Mouse (Mus musculus) liver, embryonic 16.5 days (tissue): ENCODE results near the gene Ndufs8. TPM values are rescaled to one million over a fixed set of nuclear protein-coding genes. Genes with fewer than 3 reads are reported as not detected.

Experiments used
- ATAC-seq: fragments of 200-750 bp; cut with Nextera tagmentation; 2 replicates; pipeline ENCODE4 v1.8.0; 2017; ENCODE audit warnings: low read depth, mild to moderate bottlenecking, moderate number of reproducible peaks, moderate library complexity
- H3K27ac ChIP-seq: fragments of 300-500 bp; sonication (generic); 2 replicates; pipeline ENCODE4 v1.5.1; 2014; ENCODE audit warnings: mild to moderate bottlenecking, low read length
- H3K27me3 ChIP-seq: fragments of 300-500 bp; sonication (generic); 2 replicates; pipeline ENCODE4 v1.6.1; 2014; ENCODE audit warnings: low read depth, low read length, mixed read lengths; ENCODE audit not compliant: control insufficient read depth, insufficient read depth
- H3K36me3 ChIP-seq: fragments of 300-500 bp; sonication (generic); 2 replicates; pipeline ENCODE4 v1.6.1; 2014; ENCODE audit warnings: mild to moderate bottlenecking; ENCODE audit not compliant: control insufficient read depth, insufficient read depth
- H3K4me1 ChIP-seq: fragments of 300-500 bp; sonication (generic); 2 replicates; pipeline ENCODE4 v1.6.1; 2014; ENCODE audit warnings: low read depth, low read length, mixed read lengths; ENCODE audit not compliant: control insufficient read depth
- H3K4me2 ChIP-seq: fragments of 300-500 bp; sonication (generic); 2 replicates; pipeline ENCODE4 v1.6.1; 2014; ENCODE audit warnings: low read depth, low read length, mixed read lengths
- H3K4me3 ChIP-seq: fragments of 300-500 bp; sonication (generic); 2 replicates; pipeline ENCODE4 v1.5.1; 2014; ENCODE audit warnings: low read depth, mild to moderate bottlenecking, low read length
- H3K9ac ChIP-seq: fragments of 300-500 bp; sonication (generic); 2 replicates; pipeline ENCODE4 v1.6.1; 2014; ENCODE audit warnings: low read depth, low read length
- H3K9me3 ChIP-seq: fragments of 300-500 bp; sonication (generic); replicated peaks from 2 replicates; pipeline ENCODE4 v1.6.1; 2016; ENCODE audit warnings: low read length; ENCODE audit not compliant: control insufficient read depth
- WGBS: fragments of 180-500 bp; shearing (Covaris S2); extraction: QIAGEN DNeasy Blood & Tissue Kit; methylation state at CpG from one replicate; pipeline ENCODE4 v1.1.7; 2014; ENCODE audit not compliant: insufficient replicate concordance; 5-methylcytosine and 5-hydroxymethylcytosine counted together
- polyA plus RNA-seq: library from polyadenylated mRNA; unstranded; fragments of >200 nt; fragmentation: Nextera tagmentation; extraction: Ambion mirVana; gene quantifications from 2 replicates; pipeline ENCODE4 v1.2.1, GENCODE M21; 2015

The Ndufs8 gene
- polyA plus RNA-seq, 1 experiment from 2014 or later: 150 TPM

DNA sequence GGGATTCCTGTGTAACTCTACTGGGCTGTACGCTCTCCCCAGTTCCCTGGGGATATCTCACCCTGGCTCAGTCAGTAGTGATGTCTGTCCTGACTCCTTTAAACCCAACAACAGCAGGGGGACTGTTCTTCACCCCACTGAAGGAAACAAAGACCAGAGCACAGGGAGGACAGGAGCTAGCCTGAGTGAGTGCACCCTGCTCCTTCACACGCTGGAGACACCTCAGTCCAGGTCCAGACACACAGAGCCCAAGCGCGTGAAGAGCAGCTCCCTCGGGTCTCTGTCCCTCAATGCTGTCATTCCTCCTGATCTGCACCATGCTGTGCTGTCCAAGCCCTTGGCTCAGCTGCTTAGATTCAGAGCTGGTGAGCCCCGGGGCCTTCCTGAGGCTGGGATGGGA, 14.1 kb upstream of the Ndufs8 start:
- H3K9me3 ChIP-seq: no peaks in the 10 kb centered on the region
- no peak overlapping the region for H3K4me2 ChIP-seq
- H3K27ac ChIP-seq: no peak overlapping the region
- H3K27me3 ChIP-seq: no peaks in the 10 kb centered on the region
- 73% methylated on average over 6 of the region's 6 CpGs for WGBS
- H3K36me3 ChIP-seq: no peaks in the 10 kb centered on the region
- no peak overlapping the region for H3K9ac ChIP-seq
- no peak for ATAC-seq
- H3K4me1 ChIP-seq: peaks cover 21% of the 10 kb centered on the region
- H3K4me3 ChIP-seq: no peak overlapping the region

- no peaks in the 10 kb centered on the region for H3K27me3 ChIP-seq
- no peak for ATAC-seq
- no peak overlapping the region for H3K4me3 ChIP-seq
- no peaks in the 10 kb centered on the region for H3K9me3 ChIP-seq
- no peak overlapping the region for H3K27ac ChIP-seq
- H3K4me2 ChIP-seq: no peak overlapping the region
- no peak overlapping the region for H3K9ac ChIP-seq
- no peaks in the 10 kb centered on the region for H3K36me3 ChIP-seq
- H3K4me1 ChIP-seq: peaks cover 21% of the 10 kb centered on the region
- 28% methylated on average over 3 of the region's 3 CpGs for WGBS
Observed at GRCm38 (mm10) chr19:3926279-3926678, 13.7 kb upstream of the Ndufs8 start.

DNA sequence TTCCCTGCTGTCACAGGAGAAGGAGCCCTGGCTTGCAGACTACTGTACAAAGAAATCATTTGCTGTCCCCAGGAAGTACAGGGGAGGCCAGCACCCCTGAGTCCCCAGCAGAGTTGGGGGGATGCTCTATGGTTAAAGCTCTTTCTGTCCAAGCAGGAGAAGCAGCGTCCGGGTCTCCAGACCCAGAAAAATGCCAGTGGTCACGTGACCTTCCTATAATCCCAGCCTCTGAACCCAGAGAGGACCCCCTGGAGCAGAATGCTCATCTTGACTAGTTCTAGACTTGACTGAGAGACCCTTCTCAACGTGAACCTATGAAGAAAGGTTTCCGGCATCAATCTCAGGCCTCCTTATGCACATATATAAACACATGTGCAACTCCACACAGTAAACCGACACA, 13.3 kb upstream of the Ndufs8 start:
- Histone ChIP-seq H3K9me3 (no peaks in the 10 kb centered on the region), H3K4me2 (no peak overlapping the region), H3K27ac (no peak overlapping the region), H3K4me3 (no peak overlapping the region), H3K9ac (no peak overlapping the region), H3K36me3 (no peaks in the 10 kb centered on the region), H3K4me1 (peaks cover 21% of the 10 kb centered on the region), H3K27me3 (no peaks in the 10 kb centered on the region)
- 70% methylated on average over 6 of the region's 6 CpGs for WGBS
- ATAC-seq: no peak

GRCm38 (mm10) chr19:3924868-3925267, 12.3 kb upstream of the Ndufs8 start:
- no peaks in the 10 kb centered on the region for H3K36me3 ChIP-seq
- no peak overlapping the region for H3K4me3 ChIP-seq
- no peak overlapping the region for H3K9ac ChIP-seq
- H3K27me3 ChIP-seq: no peaks in the 10 kb centered on the region
- no peaks in the 10 kb centered on the region for H3K9me3 ChIP-seq
- no peak for ATAC-seq
- 64% methylated on average over 7 of the region's 7 CpGs for WGBS
- no peak overlapping the region for H3K4me2 ChIP-seq
- no peak overlapping the region for H3K27ac ChIP-seq
- peaks cover 14% of the 10 kb centered on the region for H3K4me1 ChIP-seq

- H3K4me1 ChIP-seq: peaks cover 12% of the 10 kb centered on the region
- H3K4me2 ChIP-seq: no peak overlapping the region
- H3K4me3 ChIP-seq: no peak overlapping the region
- no peaks in the 10 kb centered on the region for H3K36me3 ChIP-seq
- 64% methylated on average over 8 of the region's 8 CpGs for WGBS
- ATAC-seq: no peak
- peak overlapping the region; percentile 29; the same call in 1 of the 2 replicates for H3K27ac ChIP-seq
- no peak overlapping the region for H3K9ac ChIP-seq
- H3K27me3 ChIP-seq: no peaks in the 10 kb centered on the region
- no peaks in the 10 kb centered on the region for H3K9me3 ChIP-seq
Observed at GRCm38 (mm10) chr19:3924190-3924589, 11.6 kb upstream of the Ndufs8 start.

GRCm38 (mm10) chr19:3923586-3923985, 11.0 kb upstream of the Ndufs8 start:
- H3K4me3 ChIP-seq: no peak overlapping the region
- H3K4me2 ChIP-seq: no peak overlapping the region
- peak overlapping the region; percentile 29; the same call in 1 of the 2 replicates for H3K27ac ChIP-seq
- peaks cover 12% of the 10 kb centered on the region for H3K4me1 ChIP-seq
- H3K9ac ChIP-seq: no peak overlapping the region
- 0 out of 2 replicates have a peak, but pooled peaks have one; percentile 8 for ATAC-seq
- 47% methylated on average over 13 of the region's 13 CpGs for WGBS
- H3K9me3 ChIP-seq: no peaks in the 10 kb centered on the region
- no peaks in the 10 kb centered on the region for H3K36me3 ChIP-seq
- no peaks in the 10 kb centered on the region for H3K27me3 ChIP-seq

- Histone ChIP-seq H3K4me1 (peaks cover 12% of the 10 kb centered on the region), H3K9ac (no peak overlapping the region), H3K27ac (peak overlapping the region; percentile 12), H3K4me3 (no peak overlapping the region), H3K36me3 (no peaks in the 10 kb centered on the region), H3K4me2 (no peak overlapping the region), H3K9me3 (no peaks in the 10 kb centered on the region), H3K27me3 (no peaks in the 10 kb centered on the region)
- ATAC-seq: no peak
- WGBS: 41% methylated on average over 10 of the region's 10 CpGs
Observed at GRCm38 (mm10) chr19:3922661-3923371, 10.2 kb upstream of the Ndufs8 start.

DNA sequence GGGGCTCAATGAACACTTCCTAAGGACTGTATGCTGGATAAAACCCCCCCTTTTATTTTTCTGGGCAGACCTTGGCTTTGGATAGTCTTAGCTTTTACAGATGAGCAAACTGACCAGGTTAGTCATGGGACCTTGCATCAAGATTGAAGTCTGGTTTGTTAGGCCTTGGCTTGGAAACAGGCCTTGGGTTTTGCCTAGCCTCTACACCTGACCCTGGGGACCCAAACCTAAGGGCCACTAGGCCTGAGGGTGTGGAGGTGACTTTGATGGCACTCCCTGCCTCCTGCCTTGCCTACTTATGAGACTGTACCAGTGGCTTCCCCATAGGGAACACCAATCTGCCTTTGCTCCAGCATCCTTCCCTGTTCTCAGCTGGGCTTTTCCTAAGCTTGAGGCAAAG, 7.4 kb upstream of the Ndufs8 start:
- ATAC-seq: no peak
- peaks cover 11% of the 10 kb centered on the region for H3K4me1 ChIP-seq
- no peaks in the 10 kb centered on the region for H3K27me3 ChIP-seq
- no peak overlapping the region for H3K9ac ChIP-seq
- no peaks in the 10 kb centered on the region for H3K36me3 ChIP-seq
- no peak overlapping the region for H3K4me3 ChIP-seq
- no peak overlapping the region for H3K27ac ChIP-seq
- H3K4me2 ChIP-seq: no peak overlapping the region
- H3K9me3 ChIP-seq: no peaks in the 10 kb centered on the region

DNA sequence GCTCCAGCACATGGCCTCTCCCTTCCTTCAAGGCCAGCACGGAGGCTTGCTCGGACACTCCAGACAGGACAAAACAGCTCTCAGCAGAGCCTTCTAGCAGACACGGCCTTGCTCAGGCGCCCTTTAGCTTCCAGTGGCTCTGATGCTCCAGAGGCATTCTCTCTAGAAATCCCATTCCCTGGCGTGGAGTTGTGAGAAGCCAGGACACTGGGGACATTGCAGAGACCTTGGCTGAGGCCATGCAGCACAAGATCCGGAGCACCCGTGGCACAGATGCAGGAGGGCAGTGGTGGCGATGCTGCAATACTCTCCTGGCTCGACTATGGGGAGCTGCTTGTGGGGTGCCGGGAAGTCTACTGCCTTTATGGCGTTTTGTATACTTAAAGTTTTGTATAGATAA, 4.2 kb upstream of the Ndufs8 start:
- WGBS: 65% methylated on average over 11 of the region's 11 CpGs
- H3K9ac ChIP-seq: no peak overlapping the region
- no peaks in the 10 kb centered on the region for H3K27me3 ChIP-seq
- H3K27ac ChIP-seq: no peak overlapping the region
- no peaks in the 10 kb centered on the region for H3K36me3 ChIP-seq
- H3K4me1 ChIP-seq: peaks cover 18% of the 10 kb centered on the region
- H3K4me2 ChIP-seq: no peak overlapping the region
- no peaks in the 10 kb centered on the region for H3K9me3 ChIP-seq
- ATAC-seq: no peak
- no peak overlapping the region for H3K4me3 ChIP-seq
